Comparison of ENCODE assay signal across 21 mouse cellular contexts in genomic region chr1:39749214-39749613, GRCm38 (mm10). TPM values are rescaled to one million over a fixed set of nuclear protein-coding genes. Genes with fewer than 3 reads are reported as not detected.
A peak's percentile ranks its signal among the peaks of the same experiment; 100 is the strongest.
DNase-seq lines count a peak whose midpoint lies in the region; ATAC-seq and TF ChIP-seq lines count a peak whose summit lies in the region.
"Had no signal": no experiment of that assay in that cellular context is flagged by ENCODE, and none has a peak within 500 bp of the region (broad histone marks: within the 10 kb centered on the region; RNA-seq: fewer than 3 reads in every experiment).

No protein-coding gene starts in this region.

- H3K27me3 ChIP-seq in heart, embryonic 16.5 days (ENCODE audit: control insufficient read depth, insufficient read depth, low read length): no peaks in the 10 kb centered on the region
- H3K27me3 ChIP-seq in lung, embryonic 15.5 days: no peaks in the 10 kb centered on the region
- no peaks in the 10 kb centered on the region for H3K27me3 ChIP-seq in intestine, postnatal 0 days (replicated peaks; ENCODE audit: control insufficient read depth, insufficient read depth, low read length)
- H3K27me3 ChIP-seq: embryonic facial prominence, embryonic 12.5 days; hindbrain, embryonic 15.5 days; midbrain, embryonic 15.5 days had no signal

- no peak for DNase-seq in heart, postnatal 25 days (ENCODE audit: low spot score)
- no peak for DNase-seq in lung, postnatal 25 days (ENCODE audit: low spot score)
- DNase-seq in cerebellum, adult 8-10 months: no peak
- DNase-seq: cerebellum, adult 2 months; kidney, adult 9 months; left cerebral cortex, postnatal 4 days had no signal

- H3K4me3 ChIP-seq in heart, embryonic 16.5 days (ENCODE audit: low read length): no peak overlapping the region
- H3K4me3 ChIP-seq in lung, embryonic 15.5 days: no peak overlapping the region
- no peak overlapping the region for H3K4me3 ChIP-seq in intestine, postnatal 0 days (ENCODE audit: low read depth, low read length)
- H3K4me3 ChIP-seq: embryonic facial prominence, embryonic 12.5 days; hindbrain, embryonic 15.5 days; midbrain, embryonic 15.5 days had no signal

- no peak overlapping the region for H3K4me2 ChIP-seq in heart, embryonic 16.5 days (ENCODE audit: low read depth, low read length)
- no peak overlapping the region for H3K4me2 ChIP-seq in lung, embryonic 15.5 days
- no peak overlapping the region for H3K4me2 ChIP-seq in intestine, postnatal 0 days (replicated peaks; ENCODE audit: low read depth)
- H3K4me2 ChIP-seq: embryonic facial prominence, embryonic 12.5 days; hindbrain, embryonic 15.5 days; midbrain, embryonic 15.5 days had no signal

- no peaks in the 10 kb centered on the region for H3K9me3 ChIP-seq in heart, embryonic 16.5 days (replicated peaks; ENCODE audit: control insufficient read depth, low read length)
- no peaks in the 10 kb centered on the region for H3K9me3 ChIP-seq in lung, embryonic 15.5 days
- no peaks in the 10 kb centered on the region for H3K9me3 ChIP-seq in intestine, postnatal 0 days (ENCODE audit: control insufficient read depth)
- H3K9me3 ChIP-seq: embryonic facial prominence, embryonic 12.5 days; hindbrain, embryonic 15.5 days; midbrain, embryonic 15.5 days had no signal

- ATAC-seq in heart, embryonic 16.5 days (replicated peaks; ENCODE audit: extremely low read depth, insufficient read depth, low FRiP score): no peak
- no peak for ATAC-seq in lung, embryonic 15.5 days (ENCODE audit: borderline replicate concordance, extremely low read depth, low FRiP score, low TSS enrichment)
- peak; percentile 28 for ATAC-seq in inflammation-experienced regulatory T-cells, adult 6 months
- ATAC-seq in intestine, postnatal 0 days: peak; percentile 71

- peak overlapping the region; percentile 53 for H3K27ac ChIP-seq in heart, embryonic 16.5 days (ENCODE audit: low read length)
- peak overlapping the region; percentile 62 for H3K27ac ChIP-seq in lung, embryonic 15.5 days
- H3K27ac ChIP-seq in intestine, postnatal 0 days (ENCODE audit: low read depth, low read length): no peak overlapping the region
- H3K27ac ChIP-seq: embryonic facial prominence, embryonic 12.5 days; hindbrain, embryonic 15.5 days; liver, embryonic 14.5 days; midbrain, embryonic 15.5 days had no signal

- WGBS in heart, embryonic 16.5 days: 37% methylated on average over 1 of the region's 1 CpGs
- WGBS in lung, embryonic 15.5 days: 43% methylated on average over 1 of the region's 1 CpGs
- WGBS in intestine, postnatal 0 days: 15% methylated on average over 1 of the region's 1 CpGs

- intact Hi-C loops in heart, postnatal 25 days (cut with DNase I): no loop called here

- no peak for TF ChIP-seq CTCF in intestine, postnatal 0 days (IDR thresholded peaks at IDR 0.05; ENCODE audit: low read depth)

- no peaks in the 10 kb centered on the region for H3K36me3 ChIP-seq in heart, embryonic 16.5 days (ENCODE audit: control insufficient read depth, insufficient read depth)
- no peaks in the 10 kb centered on the region for H3K36me3 ChIP-seq in lung, embryonic 15.5 days
- H3K36me3 ChIP-seq in intestine, postnatal 0 days (ENCODE audit: control insufficient read depth, insufficient read depth): no peaks in the 10 kb centered on the region
- H3K36me3 ChIP-seq: embryonic facial prominence, embryonic 12.5 days; hindbrain, embryonic 15.5 days; midbrain, embryonic 15.5 days had no signal

- H3K9ac ChIP-seq in heart, embryonic 16.5 days (ENCODE audit: low read length): no peak overlapping the region
- no peak overlapping the region for H3K9ac ChIP-seq in lung, embryonic 15.5 days
- H3K9ac ChIP-seq in intestine, postnatal 0 days (ENCODE audit: low read depth, low read length): no peak overlapping the region
- H3K9ac ChIP-seq: embryonic facial prominence, embryonic 12.5 days; forebrain, postnatal 0 days; hindbrain, embryonic 15.5 days; liver, embryonic 14.5 days; midbrain, embryonic 15.5 days had no signal

- peaks cover 30% of the 10 kb centered on the region for H3K4me1 ChIP-seq in heart, embryonic 16.5 days (ENCODE audit: control insufficient read depth, insufficient read depth, low read length)
- peaks cover 33% of the 10 kb centered on the region for H3K4me1 ChIP-seq in lung, embryonic 15.5 days
- no peaks in the 10 kb centered on the region; the same call in 1 of the 2 replicates for H3K4me1 ChIP-seq in intestine, postnatal 0 days (replicated peaks; ENCODE audit: control insufficient read depth, insufficient read depth, low read length)

RNA-seq across cellular contexts. Expression of gene Rfx8, which starts 28.4 kb away (rescaled TPM):
- 0.51 and 0.68 TPM in 2 replicates for polyA plus RNA-seq in heart, embryonic 16.5 days (2015; fragmentation: Nextera tagmentation; extraction: Ambion mirVana)
- total RNA-seq in heart, postnatal 25 days (2021): under 1 TPM; 0.34 to 0.36 TPM
- polyA plus RNA-seq in lung, embryonic 15.5 days (2015; fragmentation: Nextera tagmentation; extraction: Ambion mirVana): 0.58 and 0.67 TPM in 2 replicates
- polyA plus RNA-seq in inflammation-experienced regulatory T-cells, adult 6 months (2017; shearing (Covaris generic)): not detected
- 0.09 and 0.16 TPM in 2 replicates for polyA plus RNA-seq in intestine, postnatal 0 days (2015; fragmentation: Nextera tagmentation; extraction: Ambion mirVana)
- total RNA-seq: ES-E14; gastrocnemius, adult 18-20 months; granulocyte monocyte progenitor cell, adult 5-6 weeks had no signal

RNA-seq across cellular contexts. Expression of gene Gm3646, which starts 55.9 kb away (rescaled TPM):
- 2.7 and 4.4 TPM in 2 replicates for polyA plus RNA-seq in heart, embryonic 16.5 days (2015; fragmentation: Nextera tagmentation; extraction: Ambion mirVana)
- 1 to 10 TPM; 5.8 to 9.4 TPM for total RNA-seq in heart, postnatal 25 days (2021)
- polyA plus RNA-seq in lung, embryonic 15.5 days (2015; fragmentation: Nextera tagmentation; extraction: Ambion mirVana): not detected in 2 replicates
- not detected for polyA plus RNA-seq in inflammation-experienced regulatory T-cells, adult 6 months (2017; shearing (Covaris generic))
- 0.54 TPM in 1 of 2 replicates, not detected in the other for polyA plus RNA-seq in intestine, postnatal 0 days (2015; fragmentation: Nextera tagmentation; extraction: Ambion mirVana)
- total RNA-seq: adrenal gland, postnatal 36 days; common myeloid progenitor, adult 5-6 weeks; ES-E14; forebrain, postnatal 0 days; gastrocnemius, adult 18-20 months; granulocyte monocyte progenitor cell, adult 5-6 weeks; left cerebral cortex, postnatal 4 days; megakaryocyte progenitor cell, adult 5-6 weeks had no signal
- polyA plus RNA-seq: cerebellum, adult 2 months; embryonic facial prominence, embryonic 12.5 days; forebrain, postnatal 0 days; hindbrain, embryonic 15.5 days; liver, embryonic 14.5 days; midbrain, embryonic 15.5 days had no signal

Comparison
In these comparisons a context has a peak if more than half of its experiments do, and no peak if none do; other contexts are left out.
1. ATAC-seq: peak in inflammation-experienced regulatory T-cells, adult 6 months (single experiment) and intestine, postnatal 0 days (single experiment); none in heart, embryonic 16.5 days (single experiment) and lung, embryonic 15.5 days (single experiment).